Mouse (Mus musculus) cerebellum, postnatal 36 days (tissue): ENCODE measurements around the gene Ndufaf8.
A peak's percentile ranks its signal among the peaks of the same experiment; 100 is the strongest.

Experiments used
- DNase-seq, 2 experiments: peaks; one replicate each; pipeline ENCODE4 v3.0.0; 2021 to 2022; ENCODE audit warnings: mixed read lengths in 2 of 2

Gene Ndufaf8

GRCm38 (mm10) chr11:120136195-120136594 is 37.5 kb downstream of the Ndufaf8 start:
- DNase-seq = no peak

GRCm38 (mm10) chr11:120136796-120137624 is 38.3 kb downstream of the Ndufaf8 start:
- DNase-seq = no peak

- no peak for DNase-seq
Observed at GRCm38 (mm10) chr11:120137625-120138004, 38.9 kb downstream of the Ndufaf8 start.

DNA sequence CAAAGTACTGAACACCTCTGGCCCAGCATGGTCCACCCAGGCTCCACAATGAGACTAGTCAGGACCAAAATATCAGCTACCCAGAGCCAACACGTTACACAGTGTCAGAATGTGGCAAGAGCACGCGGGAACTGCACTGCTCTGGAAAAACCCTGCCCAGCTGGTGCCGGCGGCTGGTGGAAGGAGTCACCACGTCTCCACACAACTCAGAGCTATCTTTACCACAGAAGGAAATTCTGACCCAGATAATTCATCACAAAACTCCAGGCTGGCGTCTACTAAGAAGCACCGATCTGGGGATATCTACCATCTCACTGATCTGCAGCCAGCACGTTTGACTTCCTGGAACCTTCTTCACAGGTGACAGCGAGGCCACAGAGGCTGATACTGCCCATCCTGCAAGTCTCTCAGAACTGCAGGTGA is 40.6 kb downstream of the Ndufaf8 start:
- DNase-seq = no peak

DNA sequence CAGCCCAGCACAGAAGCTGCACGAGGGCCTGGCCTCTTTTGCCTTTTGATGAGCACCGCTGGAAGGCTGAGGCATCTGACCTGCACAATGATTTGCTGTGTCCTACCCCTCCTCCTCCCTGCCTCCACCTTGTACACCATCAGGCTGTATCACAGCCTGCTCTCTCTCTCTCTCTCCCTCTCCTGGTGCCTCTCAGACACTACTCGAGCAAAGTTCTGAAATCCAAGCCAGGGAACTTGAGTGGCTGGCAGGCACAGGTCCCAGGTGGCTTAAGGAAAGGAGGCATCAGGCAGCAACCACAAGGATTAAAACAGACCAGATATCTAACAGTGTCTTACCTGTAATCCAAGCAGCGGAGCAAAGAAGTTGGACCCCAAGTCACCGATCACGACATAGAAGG is 41.5 kb downstream of the Ndufaf8 start:
- no peak for DNase-seq

DNA sequence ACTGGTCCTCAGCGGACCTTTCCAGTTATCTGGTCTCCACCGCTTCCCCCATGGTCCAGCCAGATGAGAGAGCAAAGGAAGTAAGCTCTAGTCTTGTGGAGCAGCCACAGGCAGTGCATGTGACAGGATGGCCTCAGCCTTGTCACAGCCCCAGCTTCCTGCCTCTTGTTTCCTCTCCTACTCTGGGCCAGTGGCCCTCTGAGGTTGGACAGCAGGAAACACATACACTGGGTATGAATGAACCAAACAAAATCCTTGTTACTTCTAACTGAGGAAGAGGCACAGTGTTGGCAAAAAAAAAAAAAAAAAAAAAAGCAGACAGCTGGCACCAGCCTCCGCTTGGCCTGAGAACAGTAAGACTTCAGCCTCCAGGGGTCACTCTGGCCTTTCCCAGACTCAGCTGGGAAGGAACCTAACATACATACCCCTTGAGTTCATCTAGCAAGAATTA is 43.9 kb downstream of the Ndufaf8 start:
- peak in 1 of 2 experiments; percentile 27 for DNase-seq

DNA sequence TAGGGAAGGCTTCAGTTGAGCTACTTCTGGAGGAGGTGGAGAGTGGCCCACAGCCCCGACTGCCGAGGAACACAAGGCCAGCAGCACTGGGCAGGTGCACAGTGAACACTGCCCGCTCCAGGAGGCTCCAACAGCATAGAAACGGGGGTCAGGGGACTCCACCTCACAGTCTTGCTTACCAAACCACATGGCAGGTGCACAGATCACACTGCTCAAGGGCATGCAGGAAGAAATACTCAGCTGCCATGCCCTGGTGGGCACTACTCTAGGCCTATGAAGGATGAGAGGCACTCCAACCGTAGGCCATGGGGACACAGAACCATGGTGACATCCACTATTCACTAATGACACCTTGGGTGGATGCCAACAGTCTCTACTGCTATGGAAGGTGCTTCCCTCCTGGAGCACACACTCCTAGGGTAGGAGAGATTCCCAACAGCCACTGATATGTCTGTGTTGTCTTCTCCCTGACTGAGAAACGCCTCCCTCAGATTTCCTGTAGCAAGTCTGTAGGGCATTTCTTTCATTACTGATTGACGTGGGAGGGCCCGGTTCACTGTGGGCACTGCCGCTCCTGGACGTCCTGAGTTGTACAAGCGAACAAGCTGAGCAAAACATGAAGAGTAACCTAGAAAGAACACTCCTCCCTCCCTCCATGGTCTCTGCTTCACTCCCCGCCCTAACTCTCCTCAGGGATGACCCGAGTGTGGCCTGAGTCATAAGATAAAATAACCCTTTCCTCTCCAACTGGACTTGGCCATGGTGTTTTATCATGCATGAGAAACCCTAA is 45.2 kb downstream of the Ndufaf8 start:
- no peak for DNase-seq

DNA sequence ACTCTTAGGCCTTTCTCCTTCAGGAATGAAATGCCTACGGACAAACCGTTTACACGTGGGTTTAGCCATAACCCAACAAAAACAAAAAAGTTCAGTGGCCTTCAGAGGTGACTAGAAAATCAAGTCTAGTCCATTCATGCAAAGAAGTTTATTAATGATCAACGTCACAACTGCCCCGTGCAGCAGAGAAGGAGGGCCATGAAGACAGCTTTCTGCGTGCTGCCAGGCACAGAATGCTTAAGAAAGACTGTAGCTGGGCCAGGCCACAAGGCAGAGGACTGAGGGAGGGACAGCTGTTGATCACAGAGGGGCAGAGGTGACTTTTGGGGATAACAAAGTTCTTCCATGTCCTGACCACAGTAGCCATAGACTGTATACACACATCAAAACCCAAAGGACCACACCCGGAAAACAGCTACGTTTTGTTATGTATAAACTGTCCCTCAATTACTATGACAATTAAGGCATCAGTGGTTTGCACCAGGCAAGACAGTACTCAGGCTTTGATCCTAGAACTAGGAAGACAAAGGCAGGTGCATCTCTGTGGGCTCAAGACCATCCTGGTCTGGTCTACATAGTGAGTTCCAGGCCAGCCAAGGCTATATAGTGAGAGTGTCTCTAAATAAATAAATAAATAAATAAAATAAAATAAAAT is 49.6 kb downstream of the Ndufaf8 start:
- DNase-seq = no peak

GRCm38 (mm10) chr11:120149510-120150200 is 50.9 kb downstream of the Ndufaf8 start:
- no peak for DNase-seq
